Comparison of ENCODE assay signal across 26 mouse cellular contexts in the genomic region with DNA sequence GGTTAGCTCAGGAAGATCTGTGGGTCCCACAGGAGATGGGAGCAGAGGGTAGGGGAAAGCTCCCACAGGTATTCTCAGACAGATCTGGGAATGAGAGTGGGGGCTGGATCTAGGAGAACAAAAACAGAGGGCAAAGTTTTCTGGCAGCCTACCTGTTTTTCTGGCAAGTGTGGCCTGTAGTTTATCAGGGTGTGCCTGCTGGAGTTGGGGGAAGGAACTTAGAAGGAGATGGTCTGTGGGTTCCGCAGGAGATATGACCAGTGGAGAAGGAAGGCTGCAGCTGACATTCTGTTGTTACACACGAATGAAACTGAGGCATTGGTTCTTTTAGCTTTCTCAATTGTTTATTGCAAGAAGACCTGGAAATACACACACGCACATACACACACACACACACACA.
DNase-seq lines count a peak whose midpoint lies in the region; ATAC-seq lines count a peak whose summit lies in the region.
"Had no signal": no experiment of that assay in that cellular context is flagged by ENCODE, and none has a peak within 500 bp of the region (broad histone marks: within the 10 kb centered on the region; RNA-seq: fewer than 3 reads in every experiment).

No protein-coding gene starts in this region.

- no peaks in the 10 kb centered on the region for H3K36me3 ChIP-seq in megakaryocyte, embryonic 14.5 days (replicated peaks; ENCODE audit: low read length)
- H3K36me3 ChIP-seq: embryonic facial prominence, embryonic 10.5 days; embryonic facial prominence, embryonic 13.5 days; forebrain, embryonic 10.5 days; hindbrain, embryonic 12.5 days; hindbrain, embryonic 15.5 days; intestine, embryonic 15.5 days had no signal

- no peak for DNase-seq in layer of hippocampus, postnatal 10 days (ENCODE audit: low spot score in 2 of 2)
- DNase-seq: adrenal gland, postnatal 10 days; adrenal gland, postnatal 36 days; cerebellum, adult 2 months; cerebellum, adult 9-11 months; cerebellum, postnatal 25 days; embryo, embryonic 11 days; forebrain, postnatal 0 days; gastrocnemius, adult 2 months; gastrocnemius, postnatal 14 days; heart, adult 2 months had no signal

- H3K27me3 ChIP-seq in megakaryocyte, embryonic 14.5 days (replicated peaks): no peaks in the 10 kb centered on the region
- H3K27me3 ChIP-seq: embryonic facial prominence, embryonic 13.5 days; hindbrain, embryonic 12.5 days; hindbrain, embryonic 15.5 days; intestine, embryonic 15.5 days had no signal

- peaks cover 49% of the 10 kb centered on the region for H3K4me1 ChIP-seq in megakaryocyte, embryonic 14.5 days
- H3K4me1 ChIP-seq: embryonic facial prominence, embryonic 10.5 days; embryonic facial prominence, embryonic 13.5 days; forebrain, embryonic 10.5 days; hindbrain, embryonic 12.5 days; hindbrain, embryonic 15.5 days; intestine, embryonic 15.5 days had no signal

- 0 out of 2 replicates have a peak, but pooled peaks cover 4% of the 10 kb centered on the region for H3K9me3 ChIP-seq in megakaryocyte, embryonic 14.5 days
- H3K9me3 ChIP-seq: embryonic facial prominence, embryonic 10.5 days; embryonic facial prominence, embryonic 13.5 days; forebrain, embryonic 10.5 days; hindbrain, embryonic 12.5 days; hindbrain, embryonic 15.5 days; intestine, embryonic 15.5 days had no signal

- H3K4me3 ChIP-seq in megakaryocyte, embryonic 14.5 days (replicated peaks): peak overlapping the region; percentile 64
- H3K4me3 ChIP-seq: embryonic facial prominence, embryonic 10.5 days; embryonic facial prominence, embryonic 13.5 days; erythroblast, embryonic 14.5 days; forebrain, embryonic 10.5 days; gastrocnemius, adult 2 months; heart, adult 2 months; hindbrain, embryonic 12.5 days; hindbrain, embryonic 15.5 days; intestine, embryonic 15.5 days had no signal

- no peak for ATAC-seq in megakaryocyte, adult 5-6 weeks (ENCODE audit: poor library complexity, severe bottlenecking)
- peak; percentile 87 for ATAC-seq in common myeloid progenitor, adult 5-6 weeks (replicated peaks; ENCODE audit: low read depth, poor library complexity, severe bottlenecking)
- peak; percentile 84 for ATAC-seq in megakaryocyte progenitor cell, adult 5-6 weeks (replicated peaks; ENCODE audit: poor library complexity)
- ATAC-seq in inflammation-experienced regulatory T-cells, adult 6 months: no peak
- ATAC-seq: CD4-positive, CD25-positive, alpha-beta regulatory T cell, adult 4 months; forebrain, embryonic 14.5 days; forebrain, postnatal 0 days; intestine, embryonic 15.5 days; Patski had no signal

Comparison
In these comparisons a context has a peak if more than half of its experiments do, and no peak if none do; other contexts are left out.
1. ATAC-seq: peak in common myeloid progenitor, adult 5-6 weeks (single experiment) and megakaryocyte progenitor cell, adult 5-6 weeks (single experiment); none in megakaryocyte, adult 5-6 weeks (single experiment) and inflammation-experienced regulatory T-cells, adult 6 months (single experiment).